Mouse (Mus musculus): ENCODE measurements around the gene Abhd12b. TPM values are rescaled to one million over a fixed set of nuclear protein-coding genes. Genes with fewer than 3 reads are reported as not detected.

The Abhd12b gene
- polyA plus RNA-seq, 1 experiment = 0.33 TPM

DNA sequence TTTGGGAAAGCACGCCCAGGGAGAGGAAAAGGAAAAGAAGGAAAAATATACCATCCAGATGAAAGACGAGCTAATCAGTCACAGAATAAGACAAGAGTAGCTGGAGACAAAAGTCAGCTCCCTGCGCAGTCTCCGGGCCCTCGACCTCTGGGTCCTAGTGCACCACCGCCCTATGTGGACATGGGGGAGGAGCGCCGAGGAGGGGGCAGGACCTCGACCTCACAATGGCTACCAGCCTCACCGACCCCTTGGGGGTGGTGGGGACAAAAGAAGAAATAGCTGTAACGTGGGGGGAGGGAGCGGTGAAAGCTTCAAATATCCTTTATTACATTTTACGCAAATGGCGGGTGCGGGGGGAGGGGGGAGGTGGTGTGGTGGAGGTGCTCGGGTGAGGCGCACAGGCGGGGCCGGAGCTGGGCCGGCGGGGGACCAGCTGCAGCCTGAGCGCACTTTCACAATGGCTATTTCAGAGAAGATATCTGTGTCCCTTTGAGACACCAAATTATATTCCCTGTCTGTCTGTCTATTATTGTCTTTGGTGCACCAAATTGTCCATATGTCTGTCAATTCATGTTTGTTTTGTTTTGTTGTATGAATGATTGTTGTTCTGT, 30.3 kb downstream of the Abhd12b start:
- Histone ChIP-seq H3K27ac (ENCODE audit: insufficient read depth, low read length) (no peak overlapping the region), H3K4me3 (ENCODE audit: insufficient read depth, low read length) (no peak overlapping the region), H3K4me1 (ENCODE audit: control insufficient read depth, insufficient read depth, low read length) (no peaks in the 10 kb centered on the region)
- TF ChIP-seq POLR2A (IDR thresholded peaks at IDR 0.05; ENCODE audit: extremely low read depth, insufficient read depth, low read length) (no peak), CTCF (IDR thresholded peaks at IDR 0.05; ENCODE audit: extremely low read depth, insufficient read depth, low read length) (no peak)

GRCm38 (mm10) chr12:70192267-70192727, 38.4 kb downstream of the Abhd12b start:
- TF ChIP-seq CTCF (IDR thresholded peaks at IDR 0.05; ENCODE audit: extremely low read depth, insufficient read depth, low read length) (no peak), POLR2A (IDR thresholded peaks at IDR 0.05; ENCODE audit: extremely low read depth, insufficient read depth, low read length) (no peak)
- Histone ChIP-seq H3K27ac (ENCODE audit: insufficient read depth, low read length) (no peak overlapping the region), H3K4me1 (ENCODE audit: control insufficient read depth, insufficient read depth, low read length) (no peaks in the 10 kb centered on the region), H3K4me3 (ENCODE audit: insufficient read depth, low read length) (peak overlapping the region; percentile 28)

DNA sequence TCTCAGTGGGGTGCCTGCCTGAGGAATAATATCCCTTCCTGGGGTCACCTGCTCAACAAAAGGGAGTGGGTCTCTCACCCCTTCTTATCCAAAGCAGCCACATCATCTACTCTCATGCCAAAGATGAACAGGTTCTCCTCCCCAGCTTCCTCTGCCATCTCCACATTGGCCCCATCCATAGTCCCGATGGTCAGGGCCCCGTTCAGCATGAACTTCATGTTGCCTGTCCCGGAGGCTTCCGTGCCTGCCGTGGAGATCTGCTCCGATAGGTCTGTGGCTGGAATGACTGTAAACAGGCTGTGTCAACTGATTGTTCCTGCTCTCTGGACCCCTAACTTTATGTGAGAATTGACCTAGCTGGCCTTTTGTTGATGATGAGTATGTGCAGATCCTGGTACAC, 41.5 kb downstream of the Abhd12b start:
- no peak for TF ChIP-seq CTCF (IDR thresholded peaks at IDR 0.05; ENCODE audit: extremely low read depth, insufficient read depth, low read length)
- no peak for TF ChIP-seq POLR2A (IDR thresholded peaks at IDR 0.05; ENCODE audit: extremely low read depth, insufficient read depth, low read length)
- H3K27ac ChIP-seq (ENCODE audit: insufficient read depth, low read length) = no peak overlapping the region

GRCm38 (mm10) chr12:70196341-70196740, 42.4 kb downstream of the Abhd12b start:
- TF ChIP-seq POLR2A (IDR thresholded peaks at IDR 0.05; ENCODE audit: extremely low read depth, insufficient read depth, low read length) = no peak
- no peak for TF ChIP-seq CTCF (IDR thresholded peaks at IDR 0.05; ENCODE audit: extremely low read depth, insufficient read depth, low read length)
- Histone ChIP-seq H3K4me3 (ENCODE audit: insufficient read depth, low read length) (no peak overlapping the region), H3K4me1 (ENCODE audit: control insufficient read depth, insufficient read depth, low read length) (no peaks in the 10 kb centered on the region), H3K27ac (ENCODE audit: insufficient read depth, low read length) (no peak overlapping the region)

More for the DNA sequence above, 41.5 kb downstream of the Abhd12b start:
- H3K4me1 ChIP-seq (ENCODE audit: control insufficient read depth, insufficient read depth, low read length) = no peaks in the 10 kb centered on the region
- H3K4me3 ChIP-seq (ENCODE audit: insufficient read depth, low read length) = no peak overlapping the region

GRCm38 (mm10) chr12:70201926-70202529, 48.1 kb downstream of the Abhd12b start:
- TF ChIP-seq CTCF (IDR thresholded peaks at IDR 0.05; ENCODE audit: extremely low read depth, insufficient read depth, low read length) (peak; percentile 10; the same call in 1 of the 2 replicates), POLR2A (IDR thresholded peaks at IDR 0.05; ENCODE audit: extremely low read depth, insufficient read depth, low read length) (no peak)
- Histone ChIP-seq H3K4me1 (ENCODE audit: control insufficient read depth, insufficient read depth, low read length) (no peaks in the 10 kb centered on the region), H3K27ac (ENCODE audit: insufficient read depth, low read length) (no peak overlapping the region)

GRCm38 (mm10) chr12:70204433-70204832, 50.5 kb downstream of the Abhd12b start:
- Histone ChIP-seq H3K4me3 (ENCODE audit: insufficient read depth, low read length) (no peak overlapping the region), H3K27ac (ENCODE audit: insufficient read depth, low read length) (no peak overlapping the region), H3K4me1 (ENCODE audit: control insufficient read depth, insufficient read depth, low read length) (no peaks in the 10 kb centered on the region)
- TF ChIP-seq CTCF (IDR thresholded peaks at IDR 0.05; ENCODE audit: extremely low read depth, insufficient read depth, low read length) = no peak
- TF ChIP-seq POLR2A (IDR thresholded peaks at IDR 0.05; ENCODE audit: extremely low read depth, insufficient read depth, low read length) = no peak

More at GRCm38 (mm10) chr12:70201926-70202529, 48.1 kb downstream of the Abhd12b start:
- H3K4me3 ChIP-seq (ENCODE audit: insufficient read depth, low read length) = no peak overlapping the region

DNA sequence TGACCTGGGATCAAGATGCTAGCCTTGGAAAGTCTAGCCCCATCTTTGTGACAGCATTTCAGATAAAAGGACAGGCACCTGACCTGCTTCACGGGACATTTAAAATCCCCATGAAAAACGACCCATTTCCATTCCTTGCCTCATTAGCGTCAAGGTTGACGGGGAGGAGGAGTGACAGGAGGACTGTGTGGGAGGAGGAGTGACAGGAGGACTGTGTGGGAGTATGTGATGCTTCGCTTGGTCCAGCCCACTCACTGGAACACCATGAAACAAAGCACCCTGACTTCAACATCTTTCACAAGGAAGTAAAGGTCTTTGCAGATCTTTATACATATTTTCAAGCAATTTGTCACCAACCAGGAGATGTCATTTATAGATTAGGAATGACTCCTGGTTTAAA, 54.3 kb downstream of the Abhd12b start:
- TF ChIP-seq CTCF (IDR thresholded peaks at IDR 0.05; ENCODE audit: extremely low read depth, insufficient read depth, low read length) (no peak), POLR2A (IDR thresholded peaks at IDR 0.05; ENCODE audit: extremely low read depth, insufficient read depth, low read length) (no peak)
- H3K27ac ChIP-seq (ENCODE audit: insufficient read depth, low read length) = no peak overlapping the region

DNA sequence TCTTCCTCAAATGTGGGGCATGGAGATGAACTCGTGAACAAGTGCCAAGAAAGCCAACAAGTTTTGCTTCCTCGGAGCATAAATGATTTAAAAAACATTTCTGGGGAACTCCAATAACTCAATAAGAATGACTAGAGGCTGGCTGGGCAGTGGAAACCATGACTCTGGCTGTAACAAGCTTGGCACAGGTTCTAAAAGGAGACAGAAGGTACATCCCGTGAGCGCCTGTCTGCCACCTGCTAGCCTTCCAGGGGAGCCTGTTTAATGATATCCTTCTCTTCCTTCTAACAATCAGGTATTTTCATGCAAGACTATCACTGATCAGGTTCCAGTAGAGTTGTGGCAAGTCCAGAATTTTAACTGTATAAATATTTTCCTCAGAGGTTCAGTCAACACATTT, 58.6 kb downstream of the Abhd12b start:
- TF ChIP-seq POLR2A (IDR thresholded peaks at IDR 0.05; ENCODE audit: extremely low read depth, insufficient read depth, low read length) (no peak), CTCF (IDR thresholded peaks at IDR 0.05; ENCODE audit: extremely low read depth, insufficient read depth, low read length) (no peak)
- no peak overlapping the region for H3K27ac ChIP-seq (ENCODE audit: insufficient read depth, low read length)
- no peak overlapping the region for H3K4me3 ChIP-seq (ENCODE audit: insufficient read depth, low read length)
- H3K4me1 ChIP-seq (ENCODE audit: control insufficient read depth, insufficient read depth, low read length) = no peaks in the 10 kb centered on the region

More for the DNA sequence above, 54.3 kb downstream of the Abhd12b start:
- Histone ChIP-seq H3K4me1 (ENCODE audit: control insufficient read depth, insufficient read depth, low read length) (no peaks in the 10 kb centered on the region), H3K4me3 (ENCODE audit: insufficient read depth, low read length) (no peak overlapping the region)

DNA sequence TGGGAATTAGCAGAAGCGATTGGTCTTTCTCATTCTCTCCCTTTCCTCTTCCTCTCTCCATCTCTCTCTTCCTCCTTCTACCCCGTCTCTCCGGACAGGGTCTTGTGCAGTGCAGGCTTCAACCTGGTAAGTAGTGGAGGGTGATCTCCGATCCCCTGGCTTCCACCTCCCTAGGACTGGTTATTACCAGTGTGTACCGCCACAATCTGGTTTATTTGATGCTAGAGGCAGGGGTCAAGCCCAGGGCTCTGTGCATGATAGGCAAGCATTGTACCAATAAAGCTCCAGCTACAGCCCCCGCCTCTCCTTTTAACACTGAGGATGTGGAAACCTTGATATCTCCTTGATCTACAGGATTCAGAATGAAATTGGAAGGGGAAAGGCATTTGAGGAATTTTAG, 59.7 kb downstream of the Abhd12b start:
- Histone ChIP-seq H3K4me3 (ENCODE audit: insufficient read depth, low read length) (no peak overlapping the region), H3K27ac (ENCODE audit: insufficient read depth, low read length) (no peak overlapping the region), H3K4me1 (ENCODE audit: control insufficient read depth, insufficient read depth, low read length) (no peaks in the 10 kb centered on the region)
- no peak for TF ChIP-seq CTCF (IDR thresholded peaks at IDR 0.05; ENCODE audit: extremely low read depth, insufficient read depth, low read length)
- no peak for TF ChIP-seq POLR2A (IDR thresholded peaks at IDR 0.05; ENCODE audit: extremely low read depth, insufficient read depth, low read length)

- no peaks in the 10 kb centered on the region for H3K4me1 ChIP-seq (ENCODE audit: control insufficient read depth, insufficient read depth, low read length)
- no peak overlapping the region for H3K4me3 ChIP-seq (ENCODE audit: insufficient read depth, low read length)
- no peak overlapping the region for H3K27ac ChIP-seq (ENCODE audit: insufficient read depth, low read length)
- TF ChIP-seq CTCF (IDR thresholded peaks at IDR 0.05; ENCODE audit: extremely low read depth, insufficient read depth, low read length) (no peak), POLR2A (IDR thresholded peaks at IDR 0.05; ENCODE audit: extremely low read depth, insufficient read depth, low read length) (no peak)
Measured at GRCm38 (mm10) chr12:70214281-70214680, 60.3 kb downstream of the Abhd12b start.

Data from cortical plate, adult 2 months (tissue).